Mouse (Mus musculus) heart, adult 2 months (tissue): ENCODE results near the gene Icos. TPM values are rescaled to one million over a fixed set of nuclear protein-coding genes. Genes with fewer than 3 reads are reported as not detected.

Experiments
- DNase-seq, 2 experiments: peaks; one replicate each; pipeline ENCODE4 v3.0.0; 2021
- H3K27ac ChIP-seq: fragments of 200-600 bp; 2 replicates; pipeline ENCODE4 v1.8.1; 2022
- H3K27me3 ChIP-seq: fragments of 200-500 bp; 2 replicates; pipeline ENCODE4 v1.6.1; 2012; ENCODE audit warnings: mild to moderate bottlenecking, low read length, inconsistent platforms, mixed read lengths; ENCODE audit not compliant: control insufficient read depth, insufficient read depth
- H3K36me3 ChIP-seq: fragments of 200-500 bp; 2 replicates; pipeline ENCODE4 v1.6.1; 2012; ENCODE audit warnings: low read length, inconsistent platforms; ENCODE audit not compliant: control insufficient read depth, insufficient read depth
- H3K4me1 ChIP-seq: fragments of 200-500 bp; 2 replicates; pipeline ENCODE4 v1.6.1; 2011; ENCODE audit warnings: low read length; ENCODE audit not compliant: control insufficient read depth, insufficient read depth
- H3K4me3 ChIP-seq: fragments of 200-600 bp; 2 replicates; pipeline ENCODE4 v1.8.1; 2022
- H3K79me2 ChIP-seq: fragments of 200-500 bp; replicated peaks from 2 replicates; pipeline ENCODE4 v1.6.1; 2012; ENCODE audit warnings: mild to moderate bottlenecking, inconsistent platforms, low read length, moderate library complexity, mixed read lengths; ENCODE audit not compliant: control insufficient read depth, insufficient read depth
- H3K9ac ChIP-seq: fragments of 200-500 bp; 2 replicates; pipeline ENCODE4 v1.6.1; 2012; ENCODE audit warnings: low read depth, mild to moderate bottlenecking, control low read depth, inconsistent platforms, low read length, mixed read lengths
- CTCF ChIP-seq: fragments of 200-600 bp; IDR thresholded peaks from 2 replicates; pipeline ENCODE4 v1.8.1; 2022; ENCODE audit warnings: antibody characterized with exemption, mild to moderate bottlenecking, moderate library complexity
- EP300 ChIP-seq: fragments of 200-500 bp; IDR thresholded peaks from 2 replicates; pipeline ENCODE4 v1.6.1; 2011; ENCODE audit warnings: low read depth, low read length, control low read depth; ENCODE audit not compliant: insufficient read depth
- POLR2A ChIP-seq: fragments of 200-500 bp; IDR thresholded peaks from 2 replicates; pipeline ENCODE4 v1.6.1; 2011; ENCODE audit warnings: mild to moderate bottlenecking, low read depth, low read length, control low read depth; ENCODE audit not compliant: insufficient read depth
- WGBS: fragments of 180-500 bp; shearing (Covaris S2); methylation state at CpG from one replicate; pipeline ENCODE4 v1.1.7; 2018; 5-methylcytosine and 5-hydroxymethylcytosine counted together
- intact Hi-C: fragments of 180-260 bp; cut with DNase I; formaldehyde crosslinking; loops from one replicate; pipeline ENCODE4 v1.15.1; 2025
- polyA plus RNA-seq: library from polyadenylated mRNA; depleted of rRNA; stranded (reverse); fragments of >200 nt; gene quantifications from 2 replicates; pipeline ENCODE4 v1.2.3, GENCODE M21; 2012
- total RNA-seq, 2 experiments: library from RNA; stranded (reverse); gene quantifications; 2 replicates each; pipeline ENCODE4 v1.2.3; 2021

Gene Icos
- total and polyA plus RNA-seq, 3 experiments = 0.18 to 0.21 (median 0.18) TPM

- Histone ChIP-seq H3K9ac (no peak overlapping the region), H3K79me2 (no peaks in the 10 kb centered on the region), H3K4me1 (0 out of 2 replicates have a peak, but pooled peaks cover 2% of the 10 kb centered on the region), H3K36me3 (no peaks in the 10 kb centered on the region), H3K27me3 (no peaks in the 10 kb centered on the region), H3K27ac (no peak overlapping the region), H3K4me3 (no peak overlapping the region)
- intact Hi-C loops = no loop called here
- WGBS = 88% methylated on average over 6 of the region's 6 CpGs
- TF ChIP-seq POLR2A (no peak), EP300 (no peak), CTCF (no peak)
- no peak for DNase-seq
These were observed 29.6 kb upstream of the Icos start for GRCm38 (mm10) chr1:60948112-60948511.

GRCm38 (mm10) chr1:60952958-60953357 lies 24.8 kb upstream of the Icos start:
- Histone ChIP-seq H3K4me1 (peaks cover 4% of the 10 kb centered on the region; the same call in 1 of the 2 replicates), H3K9ac (no peak overlapping the region), H3K27me3 (no peaks in the 10 kb centered on the region), H3K36me3 (no peaks in the 10 kb centered on the region), H3K4me3 (0 out of 2 replicates have a peak overlapping the region, but pooled peaks have one; percentile 20), H3K27ac (peak overlapping the region; percentile 69), H3K79me2 (no peaks in the 10 kb centered on the region)
- peak; percentile 34 to 55 for DNase-seq
- TF ChIP-seq EP300 = no peak
- TF ChIP-seq POLR2A = no peak
- no peak for TF ChIP-seq CTCF
- intact Hi-C loops = no loop called here
- 31% methylated on average over 7 of the region's 7 CpGs for WGBS

GRCm38 (mm10) chr1:60953686-60954085 lies 24.0 kb upstream of the Icos start:
- H3K36me3 ChIP-seq = no peaks in the 10 kb centered on the region
- peaks cover 4% of the 10 kb centered on the region; the same call in 1 of the 2 replicates for H3K4me1 ChIP-seq
- H3K27me3 ChIP-seq = no peaks in the 10 kb centered on the region
- intact Hi-C loops = no loop called here
- peak overlapping the region; percentile 62 for H3K27ac ChIP-seq
- TF ChIP-seq CTCF (no peak), EP300 (no peak), POLR2A (no peak)
- H3K79me2 ChIP-seq = no peaks in the 10 kb centered on the region
- H3K4me3 ChIP-seq = no peak overlapping the region
- no peak overlapping the region for H3K9ac ChIP-seq
- DNase-seq = no peak
- 81% methylated on average over 7 of the region's 7 CpGs for WGBS

GRCm38 (mm10) chr1:60954759-60955158 lies 23.0 kb upstream of the Icos start:
- Histone ChIP-seq H3K9ac (no peak overlapping the region), H3K36me3 (peaks cover 2% of the 10 kb centered on the region; the same call in 1 of the 2 replicates), H3K4me1 (peaks cover 10% of the 10 kb centered on the region), H3K79me2 (no peaks in the 10 kb centered on the region), H3K27ac (peak overlapping the region; percentile 62; the same call in 1 of the 2 replicates), H3K27me3 (no peaks in the 10 kb centered on the region), H3K4me3 (no peak overlapping the region)
- intact Hi-C loops = loop anchor here (5.0 kb wide), 3 partner anchors 237 to 797 kb away; partner anchors contain the start of genes Cd28 and Cyp20a1
- TF ChIP-seq CTCF (peak; percentile 93), EP300 (no peak), POLR2A (no peak)
- no peak for DNase-seq
- 50% methylated on average over 2 of the region's 2 CpGs for WGBS

GRCm38 (mm10) chr1:60955186-60955585 lies 22.5 kb upstream of the Icos start:
- no peak for TF ChIP-seq CTCF
- no peak for TF ChIP-seq EP300
- no peak for TF ChIP-seq POLR2A
- Histone ChIP-seq H3K27me3 (no peaks in the 10 kb centered on the region), H3K4me1 (peaks cover 12% of the 10 kb centered on the region), H3K79me2 (no peaks in the 10 kb centered on the region), H3K4me3 (no peak overlapping the region), H3K27ac (no peak overlapping the region), H3K9ac (no peak overlapping the region), H3K36me3 (peaks cover 2% of the 10 kb centered on the region; the same call in 1 of the 2 replicates)
- intact Hi-C loops = loop anchor here (5.0 kb wide), 3 partner anchors 238 to 798 kb away; partner anchors contain the start of genes Cd28 and Cyp20a1
- no peak for DNase-seq
- WGBS = 92% methylated on average over 3 of the region's 3 CpGs

- WGBS = 91% methylated on average over 6 of the region's 6 CpGs
- Histone ChIP-seq H3K4me3 (no peak overlapping the region), H3K4me1 (peaks cover 13% of the 10 kb centered on the region), H3K9ac (no peak overlapping the region), H3K27me3 (no peaks in the 10 kb centered on the region), H3K27ac (no peak overlapping the region), H3K36me3 (peaks cover 2% of the 10 kb centered on the region; the same call in 1 of the 2 replicates), H3K79me2 (no peaks in the 10 kb centered on the region)
- no peak for TF ChIP-seq EP300
- no peak for DNase-seq
- intact Hi-C loops = loop anchor here (5.0 kb wide), 3 partner anchors 239 to 799 kb away; partner anchors contain the start of genes Cd28 and Cyp20a1
These were observed 21.5 kb upstream of the Icos start for GRCm38 (mm10) chr1:60956196-60956595.
